Mouse (Mus musculus) testis, adult 2 months (tissue): Measurements from ENCODE around the gene Qk.

ENCODE experiments used
- CTCF ChIP-seq: fragments of 200-500 bp; IDR thresholded peaks from 2 replicates; pipeline ENCODE4 v1.5.1; 2012; ENCODE audit warnings: low read depth, mild to moderate bottlenecking, inconsistent platforms, low read length, moderate library complexity; ENCODE audit not compliant: control insufficient read depth, insufficient read depth, insufficient replicate concordance
- POLR2A ChIP-seq: fragments of 200-500 bp; IDR thresholded peaks from 2 replicates; pipeline ENCODE4 v1.6.1; 2012; ENCODE audit warnings: low read depth, mild to moderate bottlenecking, inconsistent platforms, low read length, moderate library complexity; ENCODE audit not compliant: control insufficient read depth

DNA sequence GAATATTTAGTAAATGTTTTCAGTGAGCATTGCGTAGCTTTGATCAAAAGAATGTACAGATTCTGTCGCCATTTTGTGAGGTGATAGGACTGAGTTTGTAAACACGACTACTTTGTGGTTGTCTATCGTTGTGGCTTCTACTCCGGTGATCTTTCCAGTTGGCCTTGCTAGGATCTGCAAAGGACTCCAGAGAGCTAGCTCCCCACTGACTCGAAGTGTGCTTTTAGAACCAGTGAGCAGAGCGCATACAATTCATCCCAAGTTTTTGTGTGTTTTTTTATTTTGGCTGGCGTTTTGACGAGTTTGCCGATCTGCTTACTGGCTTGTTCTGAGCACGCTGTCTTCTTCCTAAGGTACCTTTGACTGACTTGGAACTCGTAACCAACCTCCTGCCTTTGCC, 16.9 kb upstream of the Qk start:
- no peak for TF ChIP-seq CTCF
- TF ChIP-seq POLR2A, result no peak
